Mouse (Mus musculus): ENCODE measurements around the gene Ptrh1. TPM values are rescaled to one million over a fixed set of nuclear protein-coding genes. Genes with fewer than 3 reads are reported as not detected.
A peak's percentile ranks its signal among the peaks of the same experiment; 100 is the strongest.

The Ptrh1 gene
- polyA plus RNA-seq, 1 experiment from 2014 or later: 6.1 TPM

DNA sequence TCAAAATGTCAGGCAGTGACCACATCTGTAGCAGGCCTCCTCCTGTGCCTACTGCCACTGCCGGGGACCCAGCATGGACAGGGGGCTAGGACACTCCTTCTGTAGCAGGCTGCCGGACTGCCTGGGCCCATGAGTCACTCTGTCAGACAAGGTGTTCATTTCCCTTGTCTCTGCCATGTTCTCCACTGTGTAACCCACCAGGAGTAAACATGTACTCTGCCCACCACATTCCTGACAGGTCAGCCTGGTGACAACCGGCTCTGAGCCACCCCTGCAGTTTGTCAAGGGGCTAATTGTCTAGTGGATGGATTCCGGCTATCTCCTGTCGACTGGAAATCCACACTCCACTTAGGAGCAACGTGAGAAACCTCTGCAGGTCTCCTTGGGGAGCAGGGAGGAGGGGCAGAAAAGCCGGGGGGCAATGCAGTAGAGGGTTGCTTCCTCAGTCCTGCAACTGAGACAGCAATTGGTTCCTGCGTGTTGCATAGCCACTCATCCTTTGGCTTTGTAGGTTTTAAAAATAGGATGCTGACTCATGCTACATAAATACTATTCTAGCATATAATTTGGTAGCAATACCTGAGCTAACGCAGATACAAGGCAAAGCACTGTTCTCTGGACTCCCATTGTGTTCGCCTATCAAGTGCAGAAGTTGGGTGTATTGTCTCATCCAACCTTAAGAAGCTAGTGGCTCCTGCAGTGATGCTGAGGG, 22.8 kb downstream of the Ptrh1 start:
- peaks cover 14% of the 10 kb centered on the region for H3K4me1 ChIP-seq (ENCODE audit: control insufficient read depth, insufficient read depth, low read length)
- H3K36me3 ChIP-seq (ENCODE audit: control insufficient read depth, insufficient read depth): peaks cover 23% of the 10 kb centered on the region
- H3K9ac ChIP-seq (ENCODE audit: low read length): no peak overlapping the region
- H3K4me2 ChIP-seq (ENCODE audit: low read depth, low read length): no peak overlapping the region
- no peaks in the 10 kb centered on the region for H3K9me3 ChIP-seq (replicated peaks; ENCODE audit: control insufficient read depth, low read length)
- H3K27me3 ChIP-seq (ENCODE audit: control insufficient read depth, insufficient read depth, low read length): no peaks in the 10 kb centered on the region
- peak; percentile 38; the same call in 1 of the 2 replicates for ATAC-seq (replicated peaks; ENCODE audit: extremely low read depth, insufficient read depth, low FRiP score)
- H3K4me3 ChIP-seq (ENCODE audit: low read length): no peak overlapping the region
- peak overlapping the region; percentile 38 for H3K27ac ChIP-seq (ENCODE audit: low read length)
- 45% methylated on average over 10 of the region's 10 CpGs for WGBS

- H3K9me3 ChIP-seq (replicated peaks; ENCODE audit: control insufficient read depth, low read length): no peaks in the 10 kb centered on the region
- no peak overlapping the region for H3K27ac ChIP-seq (ENCODE audit: low read length)
- H3K4me3 ChIP-seq (ENCODE audit: low read length): no peak overlapping the region
- no peak overlapping the region for H3K9ac ChIP-seq (ENCODE audit: low read length)
- ATAC-seq (replicated peaks; ENCODE audit: extremely low read depth, insufficient read depth, low FRiP score): no peak
- H3K27me3 ChIP-seq (ENCODE audit: control insufficient read depth, insufficient read depth, low read length): no peaks in the 10 kb centered on the region
- no peak overlapping the region for H3K4me2 ChIP-seq (ENCODE audit: low read depth, low read length)
- no peaks in the 10 kb centered on the region for H3K4me1 ChIP-seq (ENCODE audit: control insufficient read depth, insufficient read depth, low read length)
- H3K36me3 ChIP-seq (ENCODE audit: control insufficient read depth, insufficient read depth): peaks cover 13% of the 10 kb centered on the region
- 87% methylated on average over 14 of the region's 14 CpGs for WGBS
These were observed 33.4 kb downstream of the Ptrh1 start for GRCm38 (mm10) chr2:32808816-32809566.

GRCm38 (mm10) chr2:32811959-32812358, 36.4 kb downstream of the Ptrh1 start:
- no peak overlapping the region for H3K9ac ChIP-seq (ENCODE audit: low read length)
- H3K4me2 ChIP-seq (ENCODE audit: low read depth, low read length): no peak overlapping the region
- no peak overlapping the region for H3K4me3 ChIP-seq (ENCODE audit: low read length)
- peaks cover 15% of the 10 kb centered on the region for H3K36me3 ChIP-seq (ENCODE audit: control insufficient read depth, insufficient read depth)
- no peaks in the 10 kb centered on the region for H3K4me1 ChIP-seq (ENCODE audit: control insufficient read depth, insufficient read depth, low read length)
- no peaks in the 10 kb centered on the region for H3K9me3 ChIP-seq (replicated peaks; ENCODE audit: control insufficient read depth, low read length)
- no peaks in the 10 kb centered on the region for H3K27me3 ChIP-seq (ENCODE audit: control insufficient read depth, insufficient read depth, low read length)
- no peak overlapping the region for H3K27ac ChIP-seq (ENCODE audit: low read length)
- no peak for ATAC-seq (replicated peaks; ENCODE audit: extremely low read depth, insufficient read depth, low FRiP score)
- WGBS: 81% methylated on average over 8 of the region's 8 CpGs

DNA sequence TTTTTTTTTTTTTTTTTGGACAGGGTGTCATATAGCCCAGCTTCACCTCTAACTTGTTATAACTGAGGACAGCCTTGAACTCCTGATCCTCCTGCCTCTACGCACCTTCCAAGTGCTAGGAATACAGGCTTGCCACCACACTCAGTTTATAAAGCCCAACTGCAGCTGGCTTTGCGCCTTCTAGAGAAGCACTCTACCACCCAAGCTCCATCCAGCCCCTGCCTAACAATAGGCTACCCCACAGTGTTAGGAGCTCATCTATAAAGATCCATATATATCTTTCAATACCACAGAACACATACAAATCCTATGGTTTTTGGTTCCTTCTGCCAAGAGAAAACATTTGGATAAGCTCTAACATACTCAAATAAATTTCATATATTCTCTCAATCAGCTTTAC, 40.9 kb downstream of the Ptrh1 start:
- Histone ChIP-seq H3K27ac (ENCODE audit: low read length) (no peak overlapping the region), H3K4me2 (ENCODE audit: low read depth, low read length) (no peak overlapping the region), H3K4me1 (ENCODE audit: control insufficient read depth, insufficient read depth, low read length) (no peaks in the 10 kb centered on the region), H3K36me3 (ENCODE audit: control insufficient read depth, insufficient read depth) (peaks cover 11% of the 10 kb centered on the region; the same call in 1 of the 2 replicates), H3K9me3 (replicated peaks; ENCODE audit: control insufficient read depth, low read length) (no peaks in the 10 kb centered on the region), H3K27me3 (ENCODE audit: control insufficient read depth, insufficient read depth, low read length) (no peaks in the 10 kb centered on the region), H3K4me3 (ENCODE audit: low read length) (no peak overlapping the region), H3K9ac (ENCODE audit: low read length) (no peak overlapping the region)
- ATAC-seq (replicated peaks; ENCODE audit: extremely low read depth, insufficient read depth, low FRiP score): no peak
- 94% methylated on average over 2 of the region's 2 CpGs for WGBS

- H3K4me2 ChIP-seq (ENCODE audit: low read depth, low read length): no peak overlapping the region
- no peaks in the 10 kb centered on the region for H3K27me3 ChIP-seq (ENCODE audit: control insufficient read depth, insufficient read depth, low read length)
- no peak overlapping the region for H3K27ac ChIP-seq (ENCODE audit: low read length)
- peaks cover 11% of the 10 kb centered on the region; the same call in 1 of the 2 replicates for H3K36me3 ChIP-seq (ENCODE audit: control insufficient read depth, insufficient read depth)
- 58% methylated on average over 17 of the region's 17 CpGs for WGBS
- no peak overlapping the region for H3K9ac ChIP-seq (ENCODE audit: low read length)
- H3K4me3 ChIP-seq (ENCODE audit: low read length): no peak overlapping the region
- no peak for ATAC-seq (replicated peaks; ENCODE audit: extremely low read depth, insufficient read depth, low FRiP score)
- no peaks in the 10 kb centered on the region for H3K4me1 ChIP-seq (ENCODE audit: control insufficient read depth, insufficient read depth, low read length)
- H3K9me3 ChIP-seq (replicated peaks; ENCODE audit: control insufficient read depth, low read length): no peaks in the 10 kb centered on the region
These were observed 41.5 kb downstream of the Ptrh1 start for GRCm38 (mm10) chr2:32816946-32817581.

DNA sequence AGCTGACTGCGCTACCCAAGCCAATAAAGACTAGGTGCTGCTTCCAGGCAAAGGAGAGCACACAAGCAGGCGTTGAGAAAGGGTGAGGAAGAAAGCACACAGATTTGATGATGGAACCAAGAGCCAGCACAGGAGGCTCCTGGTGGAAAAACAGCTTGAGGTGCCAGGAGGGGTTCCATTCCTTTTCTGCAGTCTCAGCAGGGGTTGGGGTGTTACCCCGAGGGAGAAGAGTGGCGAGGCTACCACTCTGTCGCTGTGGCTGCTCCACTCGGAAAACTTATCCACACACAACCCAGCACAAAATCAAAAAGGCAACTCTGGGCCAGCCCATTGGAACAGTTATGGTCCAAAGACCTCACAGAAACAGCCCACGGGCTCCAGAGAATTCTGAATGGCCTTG, 42.0 kb downstream of the Ptrh1 start:
- 65% methylated on average over 7 of the region's 7 CpGs for WGBS
- Histone ChIP-seq H3K27ac (ENCODE audit: low read length) (no peak overlapping the region), H3K36me3 (ENCODE audit: control insufficient read depth, insufficient read depth) (peaks cover 11% of the 10 kb centered on the region; the same call in 1 of the 2 replicates)

GRCm38 (mm10) chr2:32818208-32818607, 42.6 kb downstream of the Ptrh1 start:
- Histone ChIP-seq H3K4me3 (ENCODE audit: low read length) (no peak overlapping the region), H3K36me3 (ENCODE audit: control insufficient read depth, insufficient read depth) (peaks cover 11% of the 10 kb centered on the region; the same call in 1 of the 2 replicates), H3K9me3 (replicated peaks; ENCODE audit: control insufficient read depth, low read length) (no peaks in the 10 kb centered on the region), H3K4me2 (ENCODE audit: low read depth, low read length) (no peak overlapping the region), H3K9ac (ENCODE audit: low read length) (no peak overlapping the region), H3K27me3 (ENCODE audit: control insufficient read depth, insufficient read depth, low read length) (no peaks in the 10 kb centered on the region), H3K4me1 (ENCODE audit: control insufficient read depth, insufficient read depth, low read length) (no peaks in the 10 kb centered on the region), H3K27ac (ENCODE audit: low read length) (no peak overlapping the region)
- ATAC-seq (replicated peaks; ENCODE audit: extremely low read depth, insufficient read depth, low FRiP score): no peak
- 91% methylated on average over 5 of the region's 5 CpGs for WGBS

More for the DNA sequence above, 42.0 kb downstream of the Ptrh1 start:
- H3K9me3 ChIP-seq (replicated peaks; ENCODE audit: control insufficient read depth, low read length): no peaks in the 10 kb centered on the region
- no peak overlapping the region for H3K4me2 ChIP-seq (ENCODE audit: low read depth, low read length)
- H3K27me3 ChIP-seq (ENCODE audit: control insufficient read depth, insufficient read depth, low read length): no peaks in the 10 kb centered on the region
- no peak for ATAC-seq (replicated peaks; ENCODE audit: extremely low read depth, insufficient read depth, low FRiP score)
- no peak overlapping the region for H3K4me3 ChIP-seq (ENCODE audit: low read length)
- no peaks in the 10 kb centered on the region for H3K4me1 ChIP-seq (ENCODE audit: control insufficient read depth, insufficient read depth, low read length)
- no peak overlapping the region for H3K9ac ChIP-seq (ENCODE audit: low read length)

DNA sequence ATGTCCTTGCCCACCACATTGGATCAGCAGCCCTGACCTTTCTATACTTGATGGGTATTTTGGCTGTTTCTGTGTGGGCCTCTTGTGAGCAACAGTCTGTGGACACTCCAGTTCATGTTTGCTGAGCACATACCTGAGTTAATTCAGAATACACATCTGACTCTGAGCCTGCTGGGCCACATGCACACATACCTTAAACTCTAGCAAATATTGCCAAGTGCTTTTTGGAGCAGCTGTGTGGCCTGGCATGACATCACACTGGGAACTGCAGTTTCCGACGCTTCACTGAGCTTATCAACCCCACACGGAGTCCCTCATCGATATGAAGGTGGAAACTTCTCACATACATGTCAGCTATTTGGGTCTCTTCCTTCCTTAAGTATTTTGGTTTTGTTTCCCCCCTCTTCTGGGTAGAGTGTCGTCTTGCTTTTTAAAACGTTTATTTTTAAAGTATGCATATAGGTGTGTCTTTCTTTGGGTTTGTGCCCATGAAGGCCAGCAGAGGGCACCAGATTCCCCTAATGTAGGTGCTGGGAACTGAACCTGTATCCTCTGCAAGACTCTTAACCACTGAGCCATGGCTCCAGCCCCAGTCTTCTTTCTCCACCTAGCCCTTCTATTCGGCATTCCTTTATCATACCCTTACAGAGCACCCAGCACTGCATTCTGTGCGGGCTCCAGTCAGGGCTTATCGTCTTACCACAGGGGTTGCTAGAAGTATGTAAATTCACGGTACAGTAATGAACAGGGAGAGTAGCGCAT, 45.6 kb downstream of the Ptrh1 start:
- Histone ChIP-seq H3K4me2 (ENCODE audit: low read depth, low read length) (no peak overlapping the region), H3K27ac (ENCODE audit: low read length) (no peak overlapping the region), H3K4me1 (ENCODE audit: control insufficient read depth, insufficient read depth, low read length) (no peaks in the 10 kb centered on the region), H3K4me3 (ENCODE audit: low read length) (no peak overlapping the region), H3K9me3 (replicated peaks; ENCODE audit: control insufficient read depth, low read length) (no peaks in the 10 kb centered on the region), H3K27me3 (ENCODE audit: control insufficient read depth, insufficient read depth, low read length) (no peaks in the 10 kb centered on the region), H3K9ac (ENCODE audit: low read length) (no peak overlapping the region), H3K36me3 (ENCODE audit: control insufficient read depth, insufficient read depth) (0 out of 2 replicates have a peak, but pooled peaks cover 5% of the 10 kb centered on the region)
- no peak for ATAC-seq (replicated peaks; ENCODE audit: extremely low read depth, insufficient read depth, low FRiP score)
- 65% methylated on average over 11 of the region's 11 CpGs for WGBS
